Mouse (Mus musculus) cerebellum, adult (tissue): Measurements from ENCODE around the gene Lsm2.
"Not testable (repeated sequence)": the region's sequence is repeated elsewhere in the genome, so short reads cannot be mapped to it uniquely, and the experiment has no call there.

Experiments
- ATAC-seq: cut with Nextera tagmentation; 2 replicates; pipeline ENCODE4 v1.9.2; 2017; ENCODE audit warnings: mild to moderate bottlenecking, moderate library complexity, mixed read lengths; ENCODE audit not compliant: insufficient number of reproducible peaks, low FRiP score, low TSS enrichment

The Lsm2 gene

DNA sequence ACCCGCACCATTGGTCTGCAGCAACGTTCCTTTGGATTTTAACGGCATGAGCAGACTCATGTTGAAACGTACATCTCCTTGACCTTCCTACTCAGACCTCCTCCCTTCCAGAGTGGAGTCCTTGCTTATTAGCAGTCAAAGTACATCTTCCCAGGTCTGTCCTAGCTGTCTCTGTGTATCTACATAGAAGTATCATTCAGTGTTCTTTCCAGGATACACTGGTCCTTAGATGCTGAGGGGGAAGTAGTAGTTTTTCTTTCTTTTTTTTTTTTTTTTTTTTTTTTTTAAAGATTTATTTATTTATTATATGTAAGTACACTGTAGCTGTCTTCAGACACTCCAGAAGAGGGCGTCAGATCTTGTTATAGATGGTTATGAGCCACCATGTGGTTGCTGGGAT is 24.2 kb downstream of the Lsm2 start:
- not testable (repeated sequence) for ATAC-seq

GRCm38 (mm10) chr17:35007387-35007991 is 25.8 kb downstream of the Lsm2 start:
- no peak for ATAC-seq

DNA sequence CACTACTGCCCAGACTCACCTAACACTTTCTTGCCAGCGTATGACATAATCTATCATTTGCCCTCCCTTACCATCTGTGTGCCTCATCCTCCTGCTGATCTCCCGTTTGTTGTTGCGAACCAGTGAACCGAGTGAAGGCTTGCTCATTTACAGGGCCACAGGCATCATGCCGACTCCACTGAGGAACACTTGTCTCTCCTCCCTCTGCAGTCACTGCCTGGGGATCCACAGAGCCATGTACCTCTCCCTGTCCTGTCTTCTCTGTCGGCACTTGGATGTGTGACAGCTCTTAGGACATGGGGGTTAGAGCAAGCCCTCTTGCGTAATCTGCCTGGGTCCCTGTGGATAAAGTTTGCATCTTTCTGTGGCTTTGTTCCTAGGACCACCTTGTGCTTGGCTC is 27.9 kb downstream of the Lsm2 start:
- ATAC-seq, result peak; percentile 82; the same call in 1 of the 2 replicates

DNA sequence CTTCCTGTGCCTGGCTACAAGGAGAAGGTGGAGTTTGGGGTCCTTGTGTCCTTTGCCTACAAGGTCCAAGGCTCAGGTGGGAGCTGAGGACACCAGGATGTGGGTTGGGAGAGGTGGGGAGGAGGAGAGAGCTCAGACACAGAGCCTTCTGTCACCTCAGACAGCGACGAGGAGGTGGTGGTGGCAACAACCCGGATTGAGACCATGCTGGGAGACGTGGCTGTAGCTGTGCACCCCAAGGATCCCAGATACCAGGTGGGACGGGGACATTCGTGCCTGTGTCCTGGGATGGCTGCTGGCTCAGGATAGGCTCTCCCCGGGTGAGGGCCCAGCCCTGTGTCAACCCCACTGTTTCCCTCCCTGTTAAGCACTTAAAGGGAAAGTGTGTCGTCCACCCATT is 29.8 kb downstream of the Lsm2 start:
- ATAC-seq, result no peak

DNA sequence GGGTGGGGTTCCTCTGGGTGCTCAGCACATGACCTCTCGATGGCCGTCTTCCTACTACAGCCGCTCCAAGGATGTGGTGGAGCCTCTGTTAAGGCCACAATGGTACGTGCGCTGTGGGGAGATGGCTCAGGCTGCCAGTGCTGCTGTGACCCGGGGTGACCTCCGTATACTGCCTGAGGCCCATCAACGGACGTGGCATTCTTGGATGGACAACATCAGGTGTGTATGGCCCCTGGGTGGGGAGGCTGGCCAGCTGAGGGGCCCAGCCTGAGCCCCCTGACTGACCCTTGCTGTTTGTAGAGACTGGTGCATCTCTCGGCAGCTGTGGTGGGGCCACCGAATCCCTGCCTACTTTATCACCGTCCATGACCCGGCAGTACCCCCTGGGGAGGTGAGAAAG is 30.8 kb downstream of the Lsm2 start:
- ATAC-seq, result no peak

DNA sequence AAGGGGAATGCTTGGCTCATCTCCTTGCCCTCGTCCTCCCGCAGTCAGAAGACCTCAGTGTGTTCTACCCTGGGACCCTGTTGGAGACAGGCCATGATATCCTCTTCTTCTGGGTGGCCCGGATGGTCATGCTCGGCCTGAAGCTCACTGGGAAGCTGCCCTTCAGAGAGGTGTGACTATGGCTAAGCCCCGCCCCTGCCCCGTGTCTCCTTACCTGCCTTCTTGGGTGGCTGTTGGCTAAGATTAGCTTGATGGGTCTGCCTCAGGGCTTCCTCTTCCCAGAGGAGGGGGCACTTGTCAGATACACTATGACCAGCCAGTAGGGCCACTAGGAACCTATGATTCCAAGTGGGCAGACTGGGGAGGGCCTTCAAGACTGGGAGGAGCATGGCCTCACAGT is 31.6 kb downstream of the Lsm2 start:
- no peak for ATAC-seq

DNA sequence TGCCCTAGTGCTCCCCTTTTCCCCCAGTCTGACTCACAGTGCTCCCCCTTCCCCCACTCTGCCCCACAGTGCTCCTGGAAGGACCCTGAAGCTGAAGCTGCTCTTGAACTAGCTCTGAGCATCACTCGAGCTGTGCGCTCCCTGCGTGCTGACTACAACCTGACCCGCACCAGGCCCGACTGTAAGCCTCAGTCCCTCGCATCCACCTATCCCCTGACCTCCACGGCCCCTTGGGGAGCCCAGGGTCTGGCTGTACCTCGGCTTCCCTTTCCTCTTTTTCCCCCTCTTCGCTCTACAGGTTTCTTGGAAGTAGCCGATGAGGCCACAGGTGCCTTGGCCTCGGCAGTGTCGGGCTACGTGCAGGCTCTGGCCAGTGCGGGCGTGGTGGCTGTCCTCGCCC is 33.6 kb downstream of the Lsm2 start:
- ATAC-seq, result no peak

DNA sequence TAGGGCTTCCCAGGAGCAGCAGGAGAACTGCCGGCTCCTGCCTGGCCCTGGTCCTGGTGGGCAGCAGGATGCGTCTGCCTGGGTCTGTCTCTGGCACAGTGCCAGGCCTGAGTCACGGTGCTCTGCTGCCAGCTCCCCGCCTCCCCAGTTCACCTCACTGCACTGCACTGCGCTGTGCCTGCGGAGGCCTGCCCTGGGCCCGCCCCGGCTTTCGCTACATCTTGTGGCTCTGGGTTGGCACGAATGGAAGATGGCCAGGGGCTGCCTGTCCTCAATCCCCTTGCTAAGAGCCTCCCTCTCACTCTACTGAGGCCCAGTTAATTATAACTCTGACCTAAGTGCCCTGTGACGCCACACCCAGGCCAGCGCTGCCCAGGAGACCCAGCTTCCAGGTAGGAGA is 34.7 kb downstream of the Lsm2 start, which contains the start of gene Vwa7:
TSS of gene Vwa7 (plus strand) at position 204 of the 400 bp plus-strand sequence.
- 0 out of 2 replicates have a peak, but pooled peaks have one; percentile 17 for ATAC-seq

GRCm38 (mm10) chr17:35016791-35017705 is 35.4 kb downstream of the Lsm2 start:
- no peak for ATAC-seq

DNA sequence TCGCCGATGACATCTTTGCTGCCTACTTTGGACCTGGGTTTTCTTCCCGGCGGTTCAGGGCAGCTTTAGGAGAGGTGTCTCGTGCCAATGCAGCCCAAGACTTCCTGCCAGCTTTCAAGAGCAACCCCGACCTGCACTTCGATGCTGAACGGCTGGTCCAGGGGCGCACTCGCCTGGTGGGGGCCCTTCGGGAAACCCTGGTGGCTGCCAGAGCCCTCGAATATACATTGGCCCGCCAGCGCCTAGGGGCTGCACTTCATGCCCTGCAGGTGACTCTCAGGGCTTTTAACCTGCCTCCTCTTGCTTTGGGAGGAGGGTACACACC is 36.0 kb downstream of the Lsm2 start:
- no peak for ATAC-seq

GRCm38 (mm10) chr17:35018171-35018570 is 36.5 kb downstream of the Lsm2 start:
- ATAC-seq, result no peak

DNA sequence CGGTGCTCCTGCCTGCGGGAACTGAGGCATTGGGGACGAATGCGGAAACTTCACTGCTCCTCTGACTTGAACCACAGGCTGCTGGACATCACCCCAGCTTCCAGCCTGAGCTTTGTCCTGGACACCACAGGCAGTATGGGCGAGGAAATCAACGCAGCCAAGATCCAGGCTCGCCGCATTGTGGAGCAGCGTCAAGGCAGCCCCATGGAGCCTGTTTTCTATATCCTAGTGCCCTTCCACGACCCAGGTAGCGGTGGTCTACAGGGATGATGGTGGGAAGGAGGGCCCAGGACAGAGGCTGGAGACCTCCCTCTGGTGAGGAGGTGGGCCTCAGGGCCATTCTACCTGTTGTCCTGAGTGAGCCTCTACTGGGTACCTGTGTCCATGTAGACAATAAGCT is 38.2 kb downstream of the Lsm2 start:
- no peak for ATAC-seq

DNA sequence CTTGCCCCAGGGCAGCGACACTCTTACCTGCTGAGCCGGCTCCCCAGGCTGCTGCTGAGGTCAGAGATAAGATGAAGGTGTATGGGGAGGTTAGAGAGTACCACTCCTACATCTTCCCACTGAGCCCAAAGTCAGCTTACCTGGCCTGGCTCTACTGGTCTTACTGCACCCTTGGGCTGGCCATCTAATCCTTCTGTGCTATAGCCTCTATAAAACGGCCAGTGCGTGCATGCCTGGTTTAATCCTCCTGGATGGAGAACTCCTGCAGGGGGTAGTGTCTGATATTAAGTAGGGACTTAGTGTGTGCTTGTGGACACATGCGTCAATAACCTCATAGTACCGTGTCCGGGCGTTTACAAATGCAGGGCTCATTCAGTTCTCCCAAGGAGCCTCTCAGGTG is 38.9 kb downstream of the Lsm2 start:
- no peak for ATAC-seq

DNA sequence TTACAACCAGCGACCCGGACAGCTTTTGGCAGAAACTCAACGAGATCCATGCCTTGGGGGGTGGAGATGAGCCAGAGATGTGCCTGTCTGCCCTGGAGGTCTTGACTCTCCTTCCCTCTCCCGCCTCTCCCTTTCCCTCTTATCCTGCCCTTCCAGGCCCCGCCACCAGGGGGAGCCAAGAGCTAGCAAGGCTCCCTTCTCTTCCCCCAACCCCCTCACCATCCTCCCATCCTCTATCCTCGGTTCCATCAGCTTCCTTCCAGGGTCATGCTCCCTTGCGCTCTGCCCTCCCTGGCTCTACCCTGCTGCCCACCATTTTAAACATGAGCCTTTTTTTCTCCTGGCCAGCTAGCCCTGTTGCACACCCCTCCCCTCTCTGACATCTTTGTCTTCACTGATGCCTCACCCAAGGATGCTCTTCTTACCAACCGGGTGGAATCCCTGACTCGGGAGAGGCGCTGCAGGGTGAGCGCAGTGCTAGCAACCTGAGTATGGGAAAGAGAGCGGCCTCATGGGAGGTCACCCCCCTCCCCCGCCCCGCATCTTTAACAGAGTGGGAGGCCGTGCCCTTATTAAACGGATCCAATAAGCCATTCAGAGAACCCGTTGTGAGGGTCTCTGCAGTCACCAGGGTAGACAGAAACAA is 39.6 kb downstream of the Lsm2 start:
- ATAC-seq, result 0 out of 2 replicates have a peak, but pooled peaks have one; percentile 34

DNA sequence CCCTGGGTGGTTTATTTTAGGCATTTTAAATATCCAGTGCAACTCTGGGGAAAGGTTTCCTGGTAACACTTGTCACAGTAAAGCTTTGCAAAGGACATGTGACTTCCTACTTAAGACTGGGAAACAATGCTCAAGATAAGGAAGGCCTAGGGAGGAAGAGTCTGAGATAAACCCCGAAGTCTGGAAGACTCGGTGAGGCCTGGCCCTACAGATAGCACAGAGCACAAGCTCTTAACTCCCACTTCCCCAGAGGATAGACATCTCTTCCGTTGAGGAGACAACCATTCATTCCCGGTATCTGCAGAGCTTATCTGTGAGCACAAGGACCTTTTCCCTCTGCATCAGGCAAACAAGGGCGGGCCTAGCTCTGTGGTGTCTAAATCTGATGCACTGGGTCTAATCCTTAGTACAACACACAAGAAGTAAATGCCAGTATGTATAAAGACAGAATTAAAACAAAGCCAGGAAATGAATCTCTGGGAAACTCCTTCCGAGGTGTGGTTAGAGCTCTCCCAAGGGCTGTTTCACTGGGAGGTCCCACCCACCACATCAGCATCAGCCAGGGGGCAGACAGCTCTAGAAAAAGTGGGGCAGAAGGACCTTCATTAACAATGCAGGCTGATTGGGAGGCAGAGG is 40.3 kb downstream of the Lsm2 start:
- ATAC-seq, result no peak

DNA sequence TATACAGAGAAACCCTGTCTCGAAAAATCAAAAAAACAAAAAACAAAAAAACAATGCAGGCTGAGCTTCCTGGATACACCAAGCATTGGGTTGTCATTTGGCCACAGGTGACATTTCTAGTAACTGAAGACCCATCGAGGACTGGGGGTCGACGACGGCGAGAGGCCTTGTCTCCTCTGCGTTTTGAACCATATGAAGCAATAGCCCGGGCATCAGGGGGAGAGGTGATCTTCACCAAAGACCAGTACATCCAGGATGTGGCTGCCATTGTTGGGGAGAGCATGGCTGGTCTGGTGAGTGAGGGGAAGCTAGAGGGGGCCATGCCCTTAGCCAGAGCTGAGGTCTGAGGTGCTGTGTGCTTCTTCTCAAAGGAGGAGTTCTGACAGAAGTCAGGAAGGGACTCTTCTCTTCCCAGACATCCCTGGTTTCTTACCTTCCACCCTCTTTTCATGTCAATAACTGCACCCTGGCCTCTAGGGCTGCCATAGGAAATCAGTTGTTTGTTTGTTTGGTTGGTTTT is 40.9 kb downstream of the Lsm2 start:
- no peak for ATAC-seq

GRCm38 (mm10) chr17:35023221-35023620 is 41.6 kb downstream of the Lsm2 start:
- ATAC-seq, result no peak

GRCm38 (mm10) chr17:35023756-35024155 is 42.1 kb downstream of the Lsm2 start:
- ATAC-seq, result no peak

GRCm38 (mm10) chr17:35024261-35024660 is 42.6 kb downstream of the Lsm2 start:
- no peak for ATAC-seq

DNA sequence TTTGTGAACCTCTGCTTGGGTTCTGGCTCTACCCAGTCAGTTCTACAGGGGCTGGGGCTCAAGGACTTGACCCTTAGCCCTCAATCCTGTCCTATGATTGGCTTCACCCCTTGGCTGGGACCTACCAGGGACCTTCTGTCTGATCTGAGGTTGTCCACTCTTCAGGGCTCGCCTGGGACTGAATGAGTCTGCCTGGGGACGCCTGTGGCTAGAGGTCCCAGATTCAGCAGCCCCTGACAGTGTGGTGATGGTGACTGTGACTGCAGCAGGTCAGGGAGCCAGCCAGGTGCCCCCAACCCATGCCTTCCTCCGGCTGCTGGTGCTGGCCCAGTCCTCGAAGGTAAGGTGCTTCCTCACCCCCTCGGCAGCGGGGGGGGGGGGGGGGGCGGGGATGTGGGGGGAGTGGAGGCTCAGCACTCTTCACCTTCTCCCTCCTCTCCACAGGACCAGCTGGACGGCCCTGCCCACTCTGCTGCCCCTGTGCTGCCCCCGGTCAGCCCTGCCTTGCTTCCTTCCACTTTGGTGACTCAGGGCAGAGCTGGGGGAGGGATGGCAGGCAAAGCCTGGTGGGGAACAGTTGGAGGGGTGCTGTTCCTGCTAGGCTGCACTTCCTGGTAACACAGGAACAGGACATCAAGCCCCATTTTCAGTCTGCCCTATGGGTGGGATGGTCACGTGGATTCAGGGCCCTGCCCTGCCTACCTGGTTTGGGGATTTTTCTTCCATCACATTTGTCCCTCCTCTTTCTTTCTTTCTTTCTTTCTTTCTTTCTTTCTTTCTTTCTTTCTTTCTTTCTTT is 43.2 kb downstream of the Lsm2 start:
- no peak for ATAC-seq
